Mouse (Mus musculus) kidney, adult 2 months (tissue): Measurements from ENCODE around the gene Cideb.

Experiments used
- CTCF ChIP-seq: fragments of 200-500 bp; conservative IDR thresholded peaks from 2 replicates; pipeline ENCODE4 v1.5.1; 2011; ENCODE audit warnings: low read depth, mild to moderate bottlenecking, control low read depth, low read length, moderate library complexity, mixed read lengths; ENCODE audit not compliant: insufficient read depth, insufficient read length
- POLR2A ChIP-seq: fragments of 200-500 bp; IDR thresholded peaks from one replicate; pipeline ENCODE4 v1.6.1; 2011; ENCODE audit warnings: low read depth, low read length, control low read depth

DNA sequence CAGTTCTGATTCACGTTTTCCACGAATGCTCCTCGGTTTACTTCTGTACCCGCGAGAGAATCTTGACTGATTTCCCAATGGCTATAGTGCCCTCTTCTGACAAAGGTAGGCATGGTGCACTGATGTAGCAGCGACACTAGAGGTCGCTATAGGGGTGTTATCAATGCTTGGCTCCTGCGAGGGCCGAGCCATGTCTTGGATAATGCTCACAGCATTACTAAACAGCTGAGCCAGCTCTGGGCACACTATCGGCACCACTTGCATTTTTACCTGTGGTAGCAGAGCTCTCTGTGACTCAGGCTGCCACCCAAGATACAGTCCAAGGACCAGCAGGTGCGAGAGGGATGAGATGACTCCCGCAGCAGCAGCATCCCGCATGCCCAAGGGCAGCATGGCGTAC is 23.1 kb upstream of the Cideb start:
- TF ChIP-seq CTCF (peak; percentile 100), POLR2A (no peak)
